Mouse (Mus musculus) midbrain, embryonic 13.5 days (tissue): ENCODE results near the gene Tbata. TPM values are rescaled to one million over a fixed set of nuclear protein-coding genes. Genes with fewer than 3 reads are reported as not detected.

Experiments
- ATAC-seq: fragments of 200-750 bp; cut with Nextera tagmentation; 2 replicates; pipeline ENCODE4 v1.8.0; 2017; ENCODE audit warnings: mild to moderate bottlenecking, moderate TSS enrichment, moderate library complexity
- H3K27ac ChIP-seq: fragments of 300-500 bp; sonication (generic); 2 replicates; pipeline ENCODE4 v1.5.1; 2015; ENCODE audit warnings: inconsistent platforms, mild to moderate bottlenecking, moderate library complexity
- H3K27me3 ChIP-seq: fragments of 300-500 bp; sonication (generic); 2 replicates; pipeline ENCODE4 v1.6.1; 2015; ENCODE audit warnings: mild to moderate bottlenecking, inconsistent platforms
- H3K36me3 ChIP-seq: fragments of 300-500 bp; sonication (generic); 2 replicates; pipeline ENCODE4 v1.6.1; 2015; ENCODE audit warnings: mild to moderate bottlenecking, inconsistent platforms
- H3K4me1 ChIP-seq: fragments of 300-500 bp; sonication (generic); replicated peaks from 2 replicates; pipeline ENCODE4 v1.6.1; 2015; ENCODE audit warnings: inconsistent platforms
- H3K4me2 ChIP-seq: fragments of 300-500 bp; sonication (generic); replicated peaks from 2 replicates; pipeline ENCODE4 v1.6.1; 2015; ENCODE audit warnings: moderate library complexity, mild to moderate bottlenecking, inconsistent platforms
- H3K4me3 ChIP-seq: fragments of 300-500 bp; sonication (generic); replicated peaks from 2 replicates; pipeline ENCODE4 v1.5.1; 2015; ENCODE audit warnings: mild to moderate bottlenecking, inconsistent platforms
- H3K9ac ChIP-seq: fragments of 300-500 bp; sonication (generic); replicated peaks from 2 replicates; pipeline ENCODE4 v1.6.1; 2015; ENCODE audit warnings: mild to moderate bottlenecking, inconsistent platforms
- H3K9me3 ChIP-seq: fragments of 300-500 bp; sonication (generic); 2 replicates; pipeline ENCODE4 v1.6.1; 2016; ENCODE audit warnings: mild to moderate bottlenecking, inconsistent platforms
- WGBS: fragments of 180-500 bp; shearing (Covaris S2); methylation state at CpG from one replicate; pipeline ENCODE4 v1.1.7; 2015; 5-methylcytosine and 5-hydroxymethylcytosine counted together
- polyA plus RNA-seq: library from polyadenylated mRNA; unstranded; fragments of >200 nt; fragmentation: Nextera tagmentation; extraction: Ambion mirVana; gene quantifications from 2 replicates; pipeline ENCODE4 v1.2.1, GENCODE M21; 2015

Tbata gene
- polyA plus RNA-seq, 1 experiment from 2014 or later: 0.17 TPM

DNA sequence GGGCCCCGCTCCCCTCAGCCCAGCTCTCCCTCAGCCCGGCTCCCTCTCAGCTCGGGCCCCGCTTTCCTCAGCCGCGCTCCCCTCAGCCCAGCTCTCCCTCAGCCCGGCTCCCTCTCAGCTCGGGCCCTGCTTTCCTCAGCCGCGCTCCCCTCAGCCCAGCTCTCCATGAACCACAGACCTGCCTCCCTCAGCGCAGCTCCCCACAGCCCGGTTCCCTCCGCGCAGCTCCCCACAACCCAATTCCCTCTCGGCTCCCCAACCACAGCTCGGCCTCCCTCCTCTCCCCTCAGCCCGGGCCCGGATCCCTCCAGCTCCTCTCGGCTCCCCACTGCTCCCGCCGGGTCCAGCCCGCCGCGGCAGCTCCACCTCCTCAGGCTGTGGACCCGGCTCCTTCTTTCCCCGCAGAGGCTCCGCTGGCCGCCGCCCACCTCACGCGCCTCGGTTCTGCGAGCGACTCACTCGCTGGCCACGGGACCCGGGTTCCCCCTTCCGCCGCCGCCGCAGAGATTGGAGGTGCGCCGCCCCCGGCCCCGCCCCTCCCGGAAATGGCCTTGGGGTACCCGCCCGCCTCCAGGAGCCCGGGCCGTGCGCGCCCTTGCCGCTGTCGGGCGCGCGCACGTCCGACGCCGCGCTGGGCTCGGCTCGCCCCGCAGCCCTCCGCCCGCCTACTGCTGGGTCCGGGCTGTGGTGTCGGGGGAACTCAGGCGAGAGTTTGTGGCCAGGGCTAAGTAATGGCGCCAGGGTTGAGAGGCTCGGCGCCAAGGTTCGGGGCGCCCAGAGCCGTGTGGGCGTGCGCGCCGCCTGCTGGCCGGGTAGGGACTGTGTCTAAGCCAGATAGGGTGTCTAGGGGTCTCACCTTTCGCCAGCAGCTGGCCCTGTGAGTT is 24.4 kb upstream of the Tbata start, which contains the start of gene Sgpl1:
Sgpl1 (minus strand) TSS at position 547 of the 884 bp plus-strand sequence.
- H3K9me3 ChIP-seq: no peaks in the 10 kb centered on the region
- under 1% methylated on average over 82 of the region's 82 CpGs for WGBS
- H3K27ac ChIP-seq: peak within 1 kb of the TSS; percentile 97
- H3K4me2 ChIP-seq: peak within 1 kb of the TSS; percentile 73
- peak; percentile 88 for ATAC-seq
- H3K27me3 ChIP-seq: no peaks in the 10 kb centered on the region
- H3K9ac ChIP-seq: peak within 1 kb of the TSS; percentile 95
- H3K36me3 ChIP-seq: no peaks in the 10 kb centered on the region
- peak within 1 kb of the TSS; percentile 92 for H3K4me3 ChIP-seq
- H3K4me1 ChIP-seq: peaks cover 10% of the 10 kb centered on the region

DNA sequence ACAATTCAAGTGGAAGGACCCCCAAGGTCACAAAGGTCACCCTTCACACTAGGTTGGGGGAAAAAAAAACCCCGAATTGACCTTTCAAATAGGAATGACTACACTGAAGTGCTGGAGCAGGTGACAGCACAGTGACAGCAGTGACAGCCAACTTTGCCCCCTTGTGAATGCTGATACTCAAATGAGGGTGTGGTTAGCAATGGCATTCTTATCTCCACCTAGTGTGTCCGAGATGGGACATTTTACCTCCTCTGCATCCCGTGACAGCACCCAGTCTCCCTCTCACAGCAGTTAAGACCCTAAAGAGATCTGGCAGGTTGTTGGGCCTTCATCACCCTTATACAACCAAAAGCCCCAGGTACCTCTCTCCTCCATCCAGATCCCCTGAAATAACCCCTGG is 22.3 kb upstream of the Tbata start:
- H3K36me3 ChIP-seq: no peaks in the 10 kb centered on the region
- H3K27me3 ChIP-seq: no peaks in the 10 kb centered on the region
- H3K4me3 ChIP-seq: no peak overlapping the region
- no peak for ATAC-seq
- no peak overlapping the region for H3K4me2 ChIP-seq
- no peak overlapping the region for H3K9ac ChIP-seq
- H3K4me1 ChIP-seq: peaks cover 7% of the 10 kb centered on the region
- H3K27ac ChIP-seq: no peak overlapping the region
- 88% methylated on average over 3 of the region's 3 CpGs for WGBS
- no peaks in the 10 kb centered on the region for H3K9me3 ChIP-seq

DNA sequence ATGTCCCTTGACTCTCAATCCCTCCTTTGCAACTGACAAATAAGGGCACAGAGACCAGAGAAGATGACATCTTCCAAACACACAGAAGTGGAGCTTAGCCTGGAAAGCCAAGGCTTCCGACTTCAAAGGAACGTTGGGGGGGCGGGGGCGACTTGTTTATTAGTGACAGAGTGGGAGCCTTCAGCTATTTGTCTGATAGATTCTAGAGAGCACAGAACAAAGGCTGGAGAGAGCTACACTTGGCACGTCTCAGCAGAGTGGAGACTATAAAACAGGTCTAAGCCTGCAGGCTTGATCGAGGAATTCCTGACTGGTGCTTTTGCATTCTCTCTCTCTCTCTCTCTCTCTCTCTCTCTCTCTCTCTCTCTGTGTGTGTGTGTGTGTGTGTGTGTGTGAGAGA is 21.1 kb upstream of the Tbata start:
- no peak overlapping the region for H3K27ac ChIP-seq
- 44% methylated on average over 6 of the region's 6 CpGs for WGBS
- H3K36me3 ChIP-seq: no peaks in the 10 kb centered on the region
- H3K4me3 ChIP-seq: no peak overlapping the region
- H3K27me3 ChIP-seq: no peaks in the 10 kb centered on the region
- H3K9me3 ChIP-seq: no peaks in the 10 kb centered on the region
- no peak for ATAC-seq
- H3K4me1 ChIP-seq: peaks cover 1% of the 10 kb centered on the region
- H3K4me2 ChIP-seq: no peak overlapping the region
- H3K9ac ChIP-seq: no peak overlapping the region

DNA sequence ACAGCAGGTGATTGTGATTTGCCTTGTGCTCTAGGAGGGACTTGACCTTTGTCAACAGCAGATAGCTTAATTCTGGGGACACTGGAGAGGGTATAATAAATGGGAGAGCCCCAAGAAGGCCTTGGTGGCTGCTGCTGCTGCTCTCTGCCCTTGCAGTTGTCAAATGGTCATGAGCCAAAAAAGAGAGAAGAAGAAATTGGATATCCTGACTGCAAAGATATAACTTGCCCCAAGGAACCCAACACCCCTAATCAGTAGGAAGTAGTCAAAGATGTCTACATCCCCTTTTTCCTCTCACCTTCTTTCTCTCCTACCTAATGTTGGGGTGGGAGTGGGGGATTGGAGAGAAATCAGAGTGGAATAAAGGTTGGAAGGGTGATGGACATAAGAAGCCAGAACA is 19.6 kb upstream of the Tbata start:
- Histone ChIP-seq H3K4me2 (no peak overlapping the region), H3K27ac (no peak overlapping the region), H3K36me3 (no peaks in the 10 kb centered on the region), H3K9me3 (no peaks in the 10 kb centered on the region), H3K4me3 (no peak overlapping the region), H3K4me1 (no peaks in the 10 kb centered on the region), H3K9ac (no peak overlapping the region), H3K27me3 (no peaks in the 10 kb centered on the region)
- ATAC-seq: no peak

DNA sequence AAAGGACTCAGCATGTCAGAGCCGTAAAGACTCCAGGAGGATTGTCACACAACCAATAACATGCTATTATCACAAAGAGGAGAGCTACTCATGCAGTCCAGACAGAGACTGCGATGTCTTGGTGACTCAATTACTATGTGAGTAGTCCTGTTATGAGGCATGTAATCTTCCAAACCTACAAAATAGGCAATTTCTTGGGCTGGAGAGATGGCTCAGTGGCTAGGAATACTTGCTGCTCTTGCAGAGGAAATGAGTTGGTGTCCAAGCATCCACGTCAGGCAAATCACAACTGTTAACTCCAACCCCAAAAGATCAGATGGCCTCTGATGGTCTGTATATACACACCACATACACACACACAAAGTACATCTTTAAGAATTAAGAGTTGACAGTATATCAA is 16.1 kb upstream of the Tbata start:
- WGBS: 88% methylated on average over 3 of the region's 3 CpGs
- Histone ChIP-seq H3K4me2 (no peak overlapping the region), H3K9me3 (no peaks in the 10 kb centered on the region), H3K4me3 (no peak overlapping the region), H3K27ac (no peak overlapping the region), H3K4me1 (no peaks in the 10 kb centered on the region), H3K27me3 (no peaks in the 10 kb centered on the region), H3K36me3 (no peaks in the 10 kb centered on the region), H3K9ac (no peak overlapping the region)
- ATAC-seq: no peak

DNA sequence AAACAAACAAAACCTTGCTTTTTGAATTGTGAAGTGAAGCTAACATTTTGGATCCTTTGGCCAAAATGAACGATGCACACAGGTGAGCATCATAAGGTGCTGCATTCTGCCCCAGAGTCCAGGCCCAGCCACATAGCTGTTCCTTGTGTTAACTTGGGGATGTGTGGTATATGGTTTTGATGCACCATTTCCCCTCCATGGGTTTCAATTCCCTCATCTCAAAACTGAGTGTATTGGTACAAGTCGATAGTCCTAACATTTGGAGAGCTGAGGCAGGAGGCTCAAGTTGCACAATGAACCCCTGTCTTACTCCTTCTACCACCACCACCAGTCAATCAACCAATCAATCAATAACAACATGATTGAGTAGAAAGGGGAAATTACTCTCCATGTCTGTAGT is 15.3 kb upstream of the Tbata start:
- no peak overlapping the region for H3K4me2 ChIP-seq
- no peaks in the 10 kb centered on the region for H3K27me3 ChIP-seq
- H3K9me3 ChIP-seq: no peaks in the 10 kb centered on the region
- H3K9ac ChIP-seq: no peak overlapping the region
- no peak overlapping the region for H3K4me3 ChIP-seq
- no peaks in the 10 kb centered on the region for H3K36me3 ChIP-seq
- no peaks in the 10 kb centered on the region for H3K4me1 ChIP-seq
- no peak for ATAC-seq
- H3K27ac ChIP-seq: no peak overlapping the region
- WGBS: 92% methylated on average over 2 of the region's 2 CpGs

DNA sequence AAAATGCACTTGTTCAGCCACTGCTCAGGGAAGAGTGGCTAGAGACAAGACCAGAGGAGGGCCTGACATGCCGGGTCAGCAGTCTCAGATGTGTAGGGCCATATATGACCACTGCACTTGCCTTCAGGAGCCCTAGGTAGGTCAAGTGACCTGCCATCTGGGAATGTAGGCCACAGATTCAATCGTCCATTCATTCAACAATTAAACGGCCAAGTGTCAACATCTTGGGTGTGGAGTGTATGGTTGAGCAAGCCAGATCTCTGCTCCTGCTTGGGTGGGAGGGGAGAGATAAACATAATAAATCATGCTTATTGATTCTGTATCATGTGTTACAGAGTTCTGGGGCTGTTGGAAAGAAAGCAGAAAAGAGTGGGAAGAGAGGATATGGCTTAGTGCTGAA is 13.2 kb upstream of the Tbata start:
- 93% methylated on average over 3 of the region's 3 CpGs for WGBS
- H3K4me3 ChIP-seq: no peak overlapping the region
- H3K4me1 ChIP-seq: no peaks in the 10 kb centered on the region
- no peaks in the 10 kb centered on the region for H3K36me3 ChIP-seq
- no peak for ATAC-seq
- no peak overlapping the region for H3K27ac ChIP-seq
- H3K9me3 ChIP-seq: no peaks in the 10 kb centered on the region
- no peaks in the 10 kb centered on the region for H3K27me3 ChIP-seq
- H3K4me2 ChIP-seq: no peak overlapping the region
- H3K9ac ChIP-seq: no peak overlapping the region

DNA sequence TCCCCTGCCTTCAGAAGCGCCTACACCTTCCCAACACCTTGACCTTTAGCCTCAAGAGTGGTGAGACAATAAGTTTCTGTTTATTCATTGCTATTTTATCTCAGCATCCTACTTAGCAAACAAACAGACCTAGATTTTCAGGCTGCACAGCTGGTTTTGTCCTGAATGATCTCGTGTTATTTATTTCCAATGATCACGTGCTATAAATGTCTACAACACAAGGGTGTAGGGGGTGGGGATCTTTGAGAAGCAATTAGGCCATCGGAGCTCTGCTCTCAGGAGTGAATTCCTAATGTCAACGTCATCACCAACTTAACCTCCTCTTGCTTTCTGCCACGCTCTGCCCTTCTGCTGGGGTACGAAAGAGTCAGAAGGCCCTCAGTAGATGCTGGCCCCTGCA is 11.7 kb upstream of the Tbata start:
- 89% methylated on average over 7 of the region's 7 CpGs for WGBS
- ATAC-seq: no peak
- Histone ChIP-seq H3K27me3 (no peaks in the 10 kb centered on the region), H3K36me3 (no peaks in the 10 kb centered on the region), H3K27ac (no peak overlapping the region), H3K4me3 (no peak overlapping the region), H3K9me3 (no peaks in the 10 kb centered on the region), H3K9ac (no peak overlapping the region), H3K4me2 (no peak overlapping the region), H3K4me1 (no peaks in the 10 kb centered on the region)

DNA sequence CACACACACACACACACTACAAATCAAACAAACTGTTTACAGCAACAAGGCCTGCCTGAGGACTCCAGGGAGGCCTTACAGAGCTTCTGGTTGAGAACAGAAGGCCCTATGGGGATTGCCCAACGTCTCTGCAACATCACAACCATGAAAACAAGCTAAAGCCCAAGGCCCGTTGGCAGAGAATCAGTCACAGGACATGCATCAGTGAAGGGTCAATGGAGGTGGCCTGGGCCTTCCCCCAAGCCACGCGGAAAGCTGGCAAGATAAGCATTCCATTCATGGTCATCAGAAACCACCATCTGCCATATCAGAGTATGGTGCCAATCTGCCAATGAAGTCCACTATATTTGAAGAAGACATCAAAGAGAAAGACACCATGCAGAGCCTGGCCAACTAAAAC is 11.1 kb upstream of the Tbata start:
- H3K9me3 ChIP-seq: no peaks in the 10 kb centered on the region
- 78% methylated on average over 4 of the region's 4 CpGs for WGBS
- H3K4me1 ChIP-seq: no peaks in the 10 kb centered on the region
- H3K4me2 ChIP-seq: no peak overlapping the region
- H3K36me3 ChIP-seq: no peaks in the 10 kb centered on the region
- H3K27ac ChIP-seq: no peak overlapping the region
- H3K9ac ChIP-seq: no peak overlapping the region
- H3K4me3 ChIP-seq: no peak overlapping the region
- no peak for ATAC-seq
- no peaks in the 10 kb centered on the region for H3K27me3 ChIP-seq

DNA sequence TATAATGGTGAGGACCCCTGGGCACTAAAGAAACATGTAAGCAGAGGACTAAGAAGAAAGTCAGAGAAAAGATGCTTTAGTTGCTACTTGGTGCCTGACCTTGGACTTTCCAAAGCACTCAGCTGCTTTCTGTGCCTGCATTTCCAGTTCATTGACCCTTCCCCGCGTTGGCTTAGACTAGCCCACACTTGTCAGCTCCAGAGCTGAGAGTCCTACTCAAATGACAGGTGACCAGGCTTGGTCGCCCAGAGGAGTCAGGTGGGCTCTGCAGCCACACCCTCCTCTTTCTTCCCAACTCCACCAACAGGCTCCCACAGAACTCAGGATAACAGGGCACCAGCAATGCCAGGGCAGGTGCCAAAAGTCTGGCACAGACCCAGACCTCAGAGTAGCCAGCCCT is 9.4 kb upstream of the Tbata start:
- Histone ChIP-seq H3K4me1 (no peaks in the 10 kb centered on the region), H3K9ac (no peak overlapping the region), H3K27me3 (no peaks in the 10 kb centered on the region), H3K4me2 (no peak overlapping the region), H3K4me3 (no peak overlapping the region), H3K27ac (no peak overlapping the region), H3K36me3 (no peaks in the 10 kb centered on the region), H3K9me3 (no peaks in the 10 kb centered on the region)
- ATAC-seq: no peak
- whole genome bisulfite sequencing: 72% methylated on average over 3 of the region's 3 CpGs

DNA sequence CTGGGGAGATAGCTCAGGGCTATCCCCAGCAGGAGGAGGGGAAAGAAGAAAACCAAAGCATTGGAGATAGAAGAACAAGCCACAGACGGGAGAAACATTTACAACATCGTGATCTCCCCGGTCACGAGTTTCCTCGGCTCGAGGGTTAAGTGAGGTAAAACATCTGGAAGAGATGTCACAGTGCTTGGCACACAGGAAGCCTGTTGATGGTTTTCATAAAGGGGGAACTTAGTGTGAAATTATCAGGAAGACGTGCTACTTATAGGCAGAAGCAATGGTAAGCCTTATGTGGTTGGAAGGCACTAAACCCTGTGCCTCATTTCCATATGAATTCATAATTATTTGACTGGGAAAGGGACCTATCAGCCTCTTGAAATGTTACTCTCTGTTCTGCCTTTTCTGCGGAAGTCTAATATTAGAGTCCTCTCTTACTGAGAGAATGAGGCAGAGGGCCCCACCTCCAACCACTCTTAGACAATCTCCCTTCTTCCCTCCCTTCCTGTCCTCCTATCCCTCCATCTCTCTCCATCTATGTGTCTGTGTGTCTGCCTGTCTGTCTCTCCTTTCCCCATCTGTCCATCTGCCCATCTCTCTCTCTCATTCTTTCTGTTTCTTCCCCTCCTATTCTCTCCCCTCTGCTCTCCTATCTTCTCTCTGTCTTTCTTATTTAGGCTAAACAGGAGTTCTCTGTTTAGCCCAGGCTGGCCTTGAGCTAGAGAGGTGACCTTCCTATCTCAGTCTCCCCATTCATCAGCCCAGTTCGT is 4.2 kb upstream of the Tbata start:
- Histone ChIP-seq H3K4me2 (no peak overlapping the region), H3K27ac (no peak overlapping the region), H3K27me3 (no peaks in the 10 kb centered on the region), H3K4me3 (no peak overlapping the region), H3K4me1 (no peaks in the 10 kb centered on the region), H3K36me3 (no peaks in the 10 kb centered on the region), H3K9me3 (no peaks in the 10 kb centered on the region), H3K9ac (no peak overlapping the region)
- WGBS: 75% methylated on average over 9 of the region's 9 CpGs
- ATAC-seq: no peak

DNA sequence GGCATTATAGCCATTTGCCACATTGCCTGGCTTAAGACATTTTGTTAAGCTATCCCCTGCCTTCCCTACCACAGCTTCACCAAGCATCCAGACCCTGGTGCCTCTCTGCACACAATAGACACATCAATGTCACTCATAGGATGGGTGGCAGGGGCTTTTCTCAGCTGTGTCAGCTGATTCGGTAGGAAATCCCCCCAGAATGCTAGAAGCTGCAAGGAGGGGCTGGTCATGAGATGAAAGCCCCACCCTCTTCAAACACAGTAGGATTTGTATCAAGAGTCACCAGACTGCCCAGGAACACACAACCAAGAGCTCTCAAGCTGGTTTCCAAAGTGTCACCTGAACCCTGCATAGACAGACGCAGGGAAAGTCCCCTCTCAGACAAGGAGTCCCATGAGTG is 3.4 kb upstream of the Tbata start:
- Histone ChIP-seq H3K9ac (no peak overlapping the region), H3K4me2 (no peak overlapping the region), H3K4me1 (no peaks in the 10 kb centered on the region), H3K27me3 (no peaks in the 10 kb centered on the region), H3K9me3 (no peaks in the 10 kb centered on the region), H3K36me3 (no peaks in the 10 kb centered on the region), H3K27ac (no peak overlapping the region), H3K4me3 (no peak overlapping the region)
- ATAC-seq: no peak
- 57% methylated on average over 2 of the region's 2 CpGs for WGBS
